10 mouse cellular contexts compared by ENCODE assay signal in the genomic region with DNA sequence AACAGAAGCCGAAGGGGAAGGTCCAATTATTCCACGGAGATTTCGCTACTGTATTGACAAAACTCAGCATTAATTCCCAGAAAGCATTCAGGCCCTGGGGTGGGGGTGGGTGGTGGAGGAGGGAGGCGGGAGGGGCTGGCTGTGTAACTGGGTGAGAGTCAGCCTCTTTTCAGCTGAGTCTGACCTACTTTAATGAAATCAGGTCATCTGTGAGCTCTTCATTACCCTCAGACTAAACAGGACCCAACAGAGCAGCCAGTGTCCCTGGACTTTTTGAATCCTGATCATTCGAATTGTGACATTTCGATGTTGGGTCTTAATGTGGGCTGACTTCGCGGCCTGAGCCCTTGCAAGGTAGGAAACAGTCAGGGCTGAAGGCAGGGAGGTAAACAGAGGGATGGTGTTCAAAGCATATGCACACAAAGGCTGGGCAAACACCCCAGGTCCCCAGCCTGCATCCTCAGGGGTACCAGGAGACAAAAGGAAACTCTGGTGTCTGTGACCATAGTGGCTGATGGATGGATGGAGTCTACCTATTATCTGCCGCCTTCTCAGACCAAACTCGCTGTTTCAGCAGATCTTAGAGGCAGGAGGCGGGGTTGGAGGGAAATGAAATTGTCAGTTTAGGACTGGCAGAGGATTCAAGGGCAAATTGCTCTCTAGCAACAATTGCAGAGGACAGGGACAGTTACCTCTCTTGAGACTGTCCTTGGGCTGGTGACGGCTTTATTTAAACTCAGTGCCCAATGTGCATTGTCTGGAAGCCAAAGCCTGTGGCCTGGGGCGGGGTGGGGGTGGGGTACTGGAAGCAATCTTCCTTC.
A peak's percentile ranks its signal among the peaks of the same experiment; 100 is the strongest.
DNase-seq lines count a peak whose midpoint lies in the region; ATAC-seq and TF ChIP-seq lines count a peak whose summit lies in the region.
"Had no signal": no experiment of that assay in that cellular context is flagged by ENCODE, and none has a peak within 500 bp of the region (broad histone marks: within the 10 kb centered on the region; RNA-seq: fewer than 3 reads in every experiment).

No protein-coding gene starts in this region.

- no peak for TF ChIP-seq POLR2A in lung, adult 2 months (IDR thresholded peaks at IDR 0.05; ENCODE audit: borderline replicate concordance, extremely low read depth, low read depth, low read length)

- intact Hi-C loops in gastrocnemius, postnatal 36 days (cut with DNase I), result no loop called here

- H3K9ac ChIP-seq in hindbrain, postnatal 0 days (replicated peaks; ENCODE audit: low read length), result no peak overlapping the region
- H3K9ac ChIP-seq in neural tube, embryonic 13.5 days, result peak overlapping the region; percentile 12; the same call in 1 of the 2 replicates
- H3K9ac ChIP-seq in liver, postnatal 0 days (replicated peaks), result no peak overlapping the region

- H3K36me3 ChIP-seq in forebrain, embryonic 10.5 days (replicated peaks), result no peaks in the 10 kb centered on the region
- no peaks in the 10 kb centered on the region for H3K36me3 ChIP-seq in hindbrain, postnatal 0 days (ENCODE audit: insufficient read depth, low read length)
- no peaks in the 10 kb centered on the region for H3K36me3 ChIP-seq in neural tube, embryonic 13.5 days
- no peaks in the 10 kb centered on the region for H3K36me3 ChIP-seq in liver, postnatal 0 days (replicated peaks; ENCODE audit: insufficient read depth, low read length)

- H3K27me3 ChIP-seq in forebrain, embryonic 10.5 days (ENCODE audit: poor library complexity, severe bottlenecking), result no peaks in the 10 kb centered on the region
- H3K27me3 ChIP-seq in hindbrain, postnatal 0 days (ENCODE audit: insufficient read depth, low read length), result no peaks in the 10 kb centered on the region
- H3K27me3 ChIP-seq in neural tube, embryonic 13.5 days, result no peaks in the 10 kb centered on the region
- no peaks in the 10 kb centered on the region for H3K27me3 ChIP-seq in liver, postnatal 0 days (ENCODE audit: insufficient read depth, low read length)

- TF ChIP-seq EP300 in liver, postnatal 0 days (IDR thresholded peaks at IDR 0.05; ENCODE audit: low read depth), result no peak

- peak; percentile 65 for DNase-seq in adrenal gland, adult 2 months
- no peak for DNase-seq in adrenal gland, postnatal 25 days
- no peak for DNase-seq in forebrain, embryonic 10.5 days (ENCODE audit: extremely low spot score, low spot score)
- DNase-seq in hindbrain, postnatal 0 days (ENCODE audit: low spot score), result peak; percentile 31
- DNase-seq in lung, adult 2 months, result no peak
- no peak for DNase-seq in liver, postnatal 0 days
- no peak for DNase-seq in gastrocnemius, postnatal 36 days
- DNase-seq: kidney, postnatal 14 days; lung, postnatal 10 days had no signal

- peak; percentile 83 for ATAC-seq in hindbrain, postnatal 0 days
- peak; percentile 74 for ATAC-seq in neural tube, embryonic 13.5 days (ENCODE audit: low read depth)
- no peak for ATAC-seq in liver, postnatal 0 days

- TF ChIP-seq CTCF in hindbrain, postnatal 0 days (IDR thresholded peaks at IDR 0.05; ENCODE audit: low read depth), result no peak
- TF ChIP-seq CTCF in lung, adult 2 months (IDR thresholded peaks at IDR 0.05; ENCODE audit: insufficient read depth, low read length), result no peak
- TF ChIP-seq CTCF in liver, postnatal 0 days (IDR thresholded peaks at IDR 0.05; ENCODE audit: low read depth), result no peak

- peak overlapping the region; percentile 56; the same call in 1 of the 2 replicates for H3K27ac ChIP-seq in forebrain, embryonic 10.5 days
- H3K27ac ChIP-seq in hindbrain, postnatal 0 days, result peak overlapping the region; percentile 65
- peak overlapping the region; percentile 83 for H3K27ac ChIP-seq in neural tube, embryonic 13.5 days (replicated peaks)
- no peak overlapping the region for H3K27ac ChIP-seq in liver, postnatal 0 days (ENCODE audit: low read depth)

- 52% methylated on average over 13 of the region's 13 CpGs for WGBS in forebrain, embryonic 10.5 days
- 38% methylated on average over 13 of the region's 13 CpGs for WGBS in hindbrain, postnatal 0 days
- 33% methylated on average over 13 of the region's 13 CpGs for WGBS in neural tube, embryonic 13.5 days
- WGBS in lung, adult 2 months, result 75% methylated on average over 13 of the region's 13 CpGs
- 57% methylated on average over 13 of the region's 13 CpGs for WGBS in liver, postnatal 0 days (ENCODE audit: insufficient replicate concordance)

- H3K4me2 ChIP-seq in hindbrain, postnatal 0 days (ENCODE audit: low read depth, low read length), result no peak overlapping the region
- H3K4me2 ChIP-seq in neural tube, embryonic 13.5 days, result 0 out of 2 replicates have a peak overlapping the region, but pooled peaks have one; percentile 1
- no peak overlapping the region for H3K4me2 ChIP-seq in liver, postnatal 0 days (ENCODE audit: low read depth, low read length)

- peaks cover 6% of the 10 kb centered on the region for H3K9me3 ChIP-seq in forebrain, embryonic 10.5 days
- H3K9me3 ChIP-seq in hindbrain, postnatal 0 days (ENCODE audit: low read length), result no peaks in the 10 kb centered on the region
- H3K9me3 ChIP-seq in neural tube, embryonic 13.5 days, result no peaks in the 10 kb centered on the region
- no peaks in the 10 kb centered on the region for H3K9me3 ChIP-seq in liver, postnatal 0 days (ENCODE audit: low read length)

- peaks cover 27% of the 10 kb centered on the region for H3K4me1 ChIP-seq in forebrain, embryonic 10.5 days
- H3K4me1 ChIP-seq in hindbrain, postnatal 0 days (ENCODE audit: insufficient read depth, low read length), result peaks cover 7% of the 10 kb centered on the region; the same call in 1 of the 2 replicates
- H3K4me1 ChIP-seq in neural tube, embryonic 13.5 days (replicated peaks), result peaks cover 29% of the 10 kb centered on the region
- no peaks in the 10 kb centered on the region for H3K4me1 ChIP-seq in lung, adult 2 months (ENCODE audit: control insufficient read depth, insufficient read depth, low read length)
- no peaks in the 10 kb centered on the region for H3K4me1 ChIP-seq in liver, postnatal 0 days (ENCODE audit: insufficient read depth)

- H3K4me3 ChIP-seq in forebrain, embryonic 10.5 days, result no peak overlapping the region
- H3K4me3 ChIP-seq in hindbrain, postnatal 0 days (ENCODE audit: low read length), result no peak overlapping the region
- no peak overlapping the region for H3K4me3 ChIP-seq in neural tube, embryonic 13.5 days
- no peak overlapping the region for H3K4me3 ChIP-seq in lung, adult 2 months (replicated peaks; ENCODE audit: extremely low read depth, low read depth, low read length)
- H3K4me3 ChIP-seq in liver, postnatal 0 days (ENCODE audit: low read depth, low read length), result no peak overlapping the region

Comparison
In these comparisons a context has a peak if more than half of its experiments do, and no peak if none do; other contexts are left out.
1. DNase-seq: peak in adrenal gland, adult 2 months (single experiment) and hindbrain, postnatal 0 days (single experiment); none in adrenal gland, postnatal 25 days (single experiment), forebrain, embryonic 10.5 days (single experiment), lung, adult 2 months (single experiment), liver, postnatal 0 days (single experiment) and gastrocnemius, postnatal 36 days (0 of 2).